Mouse (Mus musculus): ENCODE results near the gene Rimklb.
"Not testable (repeated sequence)": the region's sequence is repeated elsewhere in the genome, so short reads cannot be mapped to it uniquely, and the experiment has no call there.

The Rimklb gene

DNA sequence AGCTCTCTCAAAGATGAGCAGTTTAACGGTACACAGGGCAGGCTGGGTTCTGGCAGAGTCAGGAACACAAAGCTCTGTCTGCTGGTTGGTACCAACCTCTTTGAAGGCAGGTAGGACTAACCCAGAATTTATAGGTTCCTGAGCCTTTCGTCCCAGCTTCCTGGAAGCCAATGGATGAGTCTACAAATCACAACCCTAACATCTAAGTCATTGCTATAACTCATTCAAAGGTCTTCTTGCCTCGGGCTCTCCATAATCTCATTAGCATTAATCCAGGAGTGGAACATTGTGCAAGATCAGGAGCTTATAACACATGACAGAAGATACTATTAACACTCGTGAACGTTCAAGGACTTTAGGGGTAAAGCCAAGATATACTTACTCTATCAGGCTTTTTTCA is at the start of gene Rimklb:
Gene Rimklb (minus strand): TSS at position 101 of the 400 bp plus-strand sequence.
- CTCF ChIA-PET: interaction anchor here (0.5 kb wide), 1 partner anchor 375 kb away, joined by 7 read pairs; no protein-coding TSS in a partner anchor

DNA sequence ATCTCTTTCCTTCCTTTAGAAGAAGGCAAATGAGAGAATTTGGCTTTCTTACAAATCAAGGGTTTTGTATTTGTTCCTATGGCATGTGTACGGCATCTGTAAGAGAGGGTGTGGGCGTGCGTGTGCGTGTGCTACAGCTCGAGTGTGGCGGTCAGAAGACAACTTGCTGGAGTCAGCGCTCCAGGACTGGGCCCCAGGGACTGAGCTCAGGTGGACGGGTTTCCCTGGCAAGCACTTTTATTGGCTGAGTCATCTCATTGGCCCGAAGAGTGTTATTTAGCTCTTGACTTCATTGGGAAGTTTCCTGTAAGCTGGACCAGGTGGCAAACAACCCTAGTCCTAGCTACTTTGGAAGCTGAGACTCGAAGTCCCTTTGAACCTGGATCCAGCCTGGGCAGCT is 47.4 kb upstream of the Rimklb start:
- CTCF ChIA-PET: interaction anchor here (0.5 to 0.7 kb wide), 2 partner anchors 28 to 95 kb away, joined by 3 to 15 read pairs; no protein-coding TSS in a partner anchor

DNA sequence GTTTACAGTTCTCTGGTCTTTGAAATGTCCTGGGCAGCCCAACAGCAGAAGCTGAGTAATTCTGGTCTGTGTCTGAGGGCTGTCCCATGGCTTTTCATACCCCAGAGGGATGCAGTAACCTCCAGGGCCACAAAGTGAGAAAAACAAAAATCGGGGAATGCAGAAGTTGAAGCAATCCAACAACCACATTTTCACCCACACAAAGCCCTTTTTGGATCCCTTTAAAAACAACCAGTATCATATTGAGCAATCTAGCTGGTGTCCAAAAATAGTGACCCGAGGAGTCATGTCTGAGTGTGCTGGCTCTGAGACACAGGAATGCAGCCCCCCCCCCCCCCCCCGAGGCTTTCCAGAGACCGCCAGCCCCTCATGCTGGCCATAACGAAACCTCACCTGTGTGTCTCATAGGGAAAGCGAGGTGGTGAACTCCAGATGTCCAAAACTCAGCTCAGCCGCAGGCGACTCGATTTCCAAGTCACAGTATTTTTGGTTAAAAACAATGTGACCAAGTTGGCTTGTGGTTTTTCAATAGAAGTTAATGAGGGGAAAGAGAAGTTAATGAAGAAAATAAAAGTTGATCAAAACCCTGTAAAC is 46.8 kb upstream of the Rimklb start:
- CTCF ChIA-PET: interaction anchor here (0.5 to 0.7 kb wide), 2 partner anchors 29 to 96 kb away, joined by 3 to 15 read pairs; no protein-coding TSS in a partner anchor

DNA sequence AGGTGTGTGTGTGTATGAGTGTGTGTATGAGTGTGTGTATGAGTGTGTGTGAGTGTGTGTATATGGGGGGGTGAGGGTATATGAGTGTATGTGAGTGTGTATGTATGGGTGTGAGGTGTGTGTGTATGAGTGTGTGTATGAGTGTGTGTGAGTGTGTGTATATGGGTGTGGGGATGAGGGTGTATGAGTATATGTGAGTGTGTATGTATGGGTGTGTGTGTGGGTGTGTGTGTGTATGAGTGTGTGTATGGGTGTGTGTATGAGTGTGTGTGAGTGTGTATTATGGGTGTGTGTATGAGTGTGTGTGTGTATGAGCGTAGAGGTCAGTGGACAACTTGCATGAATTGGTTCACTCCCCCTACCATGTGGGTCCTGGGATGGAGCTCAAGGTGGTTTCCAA is 46.1 kb upstream of the Rimklb start:
- CTCF ChIA-PET: no interaction called here

DNA sequence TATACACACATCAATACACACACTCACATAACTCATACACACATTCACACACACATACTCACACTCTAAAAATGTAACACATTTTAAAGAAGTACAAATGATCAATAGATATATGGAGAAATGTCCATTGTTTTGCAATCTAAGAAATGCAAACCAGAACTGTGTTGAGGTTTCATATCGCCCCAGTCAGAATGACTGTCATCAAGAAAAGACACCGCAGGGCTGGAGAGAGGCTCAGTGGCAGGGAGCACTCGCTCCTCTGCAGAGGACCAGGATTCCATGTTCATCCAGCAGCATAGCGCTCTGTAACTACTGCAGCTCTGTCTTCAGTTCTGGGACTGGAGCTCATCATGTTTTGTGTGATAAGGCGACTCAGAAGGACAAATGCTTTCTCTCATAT is 45.0 kb upstream of the Rimklb start:
- CTCF ChIA-PET: no interaction called here

DNA sequence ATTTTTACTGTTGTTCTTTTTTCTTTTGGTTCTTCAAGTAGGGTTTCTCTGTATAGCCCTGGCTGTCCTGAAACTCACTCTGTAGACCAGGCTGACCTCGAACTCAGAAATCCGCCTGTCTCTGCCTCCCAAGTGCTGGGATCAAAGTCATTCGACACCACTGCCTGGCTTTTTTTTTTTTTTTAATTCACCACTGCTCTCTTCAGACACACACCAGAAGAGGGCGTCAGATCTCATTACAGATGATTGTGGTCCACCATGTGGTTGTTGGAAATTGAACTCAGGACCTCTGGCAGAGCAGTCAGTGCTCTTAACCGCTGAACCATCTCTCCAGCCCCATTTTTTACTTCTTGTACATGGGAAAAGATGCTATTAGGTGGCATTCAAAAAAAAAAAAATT is 43.9 kb upstream of the Rimklb start:
- CTCF ChIA-PET: not testable (repeated sequence)

DNA sequence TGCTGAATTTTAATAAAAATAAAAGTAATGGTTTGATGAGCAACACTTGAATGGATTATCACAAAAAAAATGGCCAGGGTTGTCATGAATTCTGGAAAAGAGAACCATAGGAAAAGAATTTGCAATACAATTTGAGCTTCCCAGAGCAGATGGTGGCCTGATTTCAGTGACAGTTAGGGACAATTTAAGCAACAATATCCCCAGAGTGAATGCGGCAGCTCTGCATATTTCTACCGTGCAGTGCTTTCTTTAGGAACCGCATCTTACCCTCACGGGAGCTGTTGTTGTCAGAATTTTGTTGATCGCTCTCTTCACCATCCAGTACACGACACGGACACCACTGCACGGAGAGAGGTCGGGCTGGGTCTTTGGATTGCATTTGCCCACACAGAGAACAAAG is 41.0 kb upstream of the Rimklb start:
- CTCF ChIA-PET: interaction anchor here (0.6 kb wide), 1 partner anchor 9 kb away, joined by 3 read pairs; no protein-coding TSS in a partner anchor

DNA sequence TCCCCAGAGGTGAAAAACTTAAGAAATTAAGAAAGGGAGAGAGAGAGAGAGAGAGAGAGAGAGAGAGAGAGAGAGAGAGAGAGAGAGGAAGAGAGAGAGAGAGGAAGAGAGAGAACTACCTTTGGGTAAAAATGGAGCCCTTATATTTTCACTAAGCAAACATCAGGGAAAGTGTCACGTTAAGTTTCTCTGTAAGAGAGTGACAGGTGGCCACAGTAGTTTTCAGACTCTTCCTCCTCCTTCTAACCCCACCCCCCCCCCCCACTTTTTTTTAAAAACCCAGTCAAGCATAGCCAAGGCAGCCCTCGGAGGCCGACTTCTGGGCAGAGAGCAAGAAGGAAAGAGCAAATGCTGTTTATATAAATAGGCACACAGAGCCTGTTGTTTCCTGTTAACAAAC is 35.5 kb upstream of the Rimklb start:
- CTCF ChIA-PET: interaction anchor here (0.6 kb wide), 1 partner anchor 23 kb away, joined by 3 read pairs; no protein-coding TSS in a partner anchor

DNA sequence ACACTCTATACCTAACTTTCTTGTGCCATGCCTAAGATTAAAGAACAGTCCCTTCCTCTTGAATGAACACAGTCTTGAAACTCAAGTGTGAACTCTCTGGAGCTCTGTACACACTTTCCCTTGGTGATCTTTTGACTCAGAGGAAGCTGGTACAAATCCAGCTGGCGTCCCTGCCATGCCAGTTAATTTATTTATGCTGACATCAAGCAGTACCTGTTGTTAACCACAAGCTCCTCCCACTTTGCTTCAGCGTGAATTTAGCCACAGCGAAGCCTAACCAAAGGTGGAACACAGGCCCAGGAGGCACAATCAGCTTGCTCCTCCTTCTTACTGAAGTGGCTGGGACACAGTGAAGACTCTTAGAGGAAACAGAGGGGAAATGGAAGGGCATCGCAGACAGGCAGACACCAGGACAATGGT is 34.3 kb upstream of the Rimklb start:
- CTCF ChIA-PET: interaction anchor here (1.0 kb wide), 1 partner anchor 24 kb away, joined by 3 read pairs; no protein-coding TSS in a partner anchor

DNA sequence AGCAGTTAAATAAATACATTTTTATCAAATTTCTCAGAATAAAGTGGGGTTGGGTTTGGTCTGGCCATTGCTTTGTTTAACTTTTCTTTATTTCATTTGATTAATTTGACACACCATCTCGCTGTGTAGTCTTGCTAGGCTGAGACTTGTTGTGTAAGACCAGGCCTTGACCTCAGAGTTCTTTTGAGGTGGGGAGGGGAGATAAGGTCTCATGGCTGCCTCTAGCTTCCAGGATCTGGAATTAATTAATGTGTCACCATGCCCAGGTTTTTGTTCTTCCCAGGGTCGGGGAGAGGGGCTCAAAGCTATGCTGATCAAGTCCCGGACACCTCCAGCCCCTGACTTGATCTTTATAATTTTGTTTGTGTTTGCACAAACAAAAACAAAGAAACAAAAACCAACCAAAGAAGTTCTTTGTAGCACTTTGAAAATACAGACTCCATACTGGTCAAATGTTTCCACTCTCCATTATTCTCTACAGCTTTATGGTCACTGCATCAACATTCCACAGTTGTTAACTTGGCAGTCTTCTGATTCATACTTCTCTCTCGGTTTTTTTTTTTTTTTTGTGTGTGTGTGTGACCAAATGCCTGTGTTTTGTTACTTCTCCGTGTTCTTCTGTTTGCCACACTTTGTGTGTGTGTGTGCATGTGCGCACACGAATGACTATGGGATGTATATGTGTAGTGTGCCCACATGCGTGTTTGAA is 33.1 kb upstream of the Rimklb start:
- CTCF ChIA-PET: no interaction called here

DNA sequence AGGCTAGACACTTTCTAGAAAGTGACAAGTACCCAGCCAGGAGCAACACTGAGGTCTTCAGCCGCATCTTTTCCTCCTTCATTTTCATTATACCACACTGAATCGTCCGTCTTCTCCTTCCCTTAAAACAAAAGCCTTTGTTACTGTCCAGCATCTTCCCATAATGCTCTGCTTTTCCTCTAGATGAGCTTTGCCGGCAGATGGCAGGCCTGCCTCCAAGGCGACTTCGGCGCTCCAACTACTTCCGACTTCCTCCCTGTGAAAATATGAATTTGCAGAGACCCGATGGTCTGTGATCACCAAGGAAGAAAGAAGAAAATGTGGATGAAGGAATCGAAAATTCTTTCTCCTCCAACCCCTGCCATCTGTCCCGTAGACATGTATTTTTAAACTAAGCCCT is 29.6 kb upstream of the Rimklb start:
- CTCF ChIA-PET: no interaction called here

DNA sequence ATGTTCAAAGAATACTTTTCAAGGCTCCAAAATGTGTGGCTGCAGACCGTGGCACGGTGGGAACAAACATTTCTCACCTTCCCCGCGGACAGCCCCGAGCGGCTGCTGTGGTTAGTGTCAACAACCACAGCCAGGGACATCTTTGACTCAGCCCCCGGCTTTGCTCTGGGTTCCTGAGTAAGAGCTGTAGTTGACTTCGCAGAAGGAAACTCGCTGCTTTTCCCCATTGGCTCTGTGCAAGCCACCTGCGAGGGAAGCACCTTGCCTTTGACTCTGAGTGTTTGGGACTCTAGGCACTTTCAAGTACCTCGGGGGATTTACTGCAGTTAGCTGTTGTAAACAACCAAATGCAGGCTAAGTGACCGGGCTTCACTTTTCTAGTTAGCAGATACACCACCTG is 29.0 kb upstream of the Rimklb start:
- CTCF ChIA-PET: no interaction called here

DNA sequence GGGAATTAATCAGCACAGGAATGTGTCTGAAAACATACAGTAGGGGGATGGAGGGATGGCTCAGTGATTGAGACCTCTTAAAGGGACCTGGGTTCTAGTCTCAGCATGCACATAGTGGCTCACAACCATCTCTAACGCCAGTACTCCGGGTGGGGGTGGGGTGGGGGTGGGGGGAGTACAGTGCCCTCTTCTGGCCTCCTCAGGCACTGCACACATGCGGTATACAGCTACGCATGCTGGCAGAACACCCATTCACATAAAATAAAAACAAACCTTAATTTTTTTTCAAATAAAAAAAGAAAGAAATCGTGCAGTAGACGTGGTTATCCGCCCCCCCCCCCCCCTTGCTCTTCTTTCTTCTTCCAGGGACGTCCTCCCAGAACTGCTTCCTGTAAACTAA is 24.7 kb upstream of the Rimklb start:
- CTCF ChIA-PET: interaction anchor here (0.6 kb wide), 2 partner anchors 36 to 1852 kb away, joined by 6 to 8 read pairs; no protein-coding TSS in a partner anchor

DNA sequence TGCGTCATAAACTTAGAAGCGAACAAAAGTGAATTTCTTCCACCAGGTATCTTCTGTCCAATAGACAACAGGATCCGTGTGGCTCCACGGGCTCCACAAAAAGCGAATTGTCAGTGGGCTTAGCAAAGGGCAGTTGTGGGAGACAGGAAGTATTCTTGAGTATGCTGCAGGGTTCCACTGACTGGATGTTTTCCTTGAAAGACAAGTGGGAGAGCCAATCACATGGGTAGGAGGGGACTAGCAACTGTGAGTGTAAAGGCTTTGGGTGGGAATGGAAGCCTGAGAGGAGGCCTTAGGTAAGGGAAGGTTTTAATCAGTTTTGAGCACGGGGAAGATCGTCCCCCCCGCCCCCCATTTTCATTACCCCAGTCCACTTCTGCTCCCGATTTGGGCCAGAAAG is 24.0 kb upstream of the Rimklb start:
- CTCF ChIA-PET: interaction anchor here (0.5 kb wide), 1 partner anchor 29 kb away, joined by 18 read pairs; no protein-coding TSS in a partner anchor

DNA sequence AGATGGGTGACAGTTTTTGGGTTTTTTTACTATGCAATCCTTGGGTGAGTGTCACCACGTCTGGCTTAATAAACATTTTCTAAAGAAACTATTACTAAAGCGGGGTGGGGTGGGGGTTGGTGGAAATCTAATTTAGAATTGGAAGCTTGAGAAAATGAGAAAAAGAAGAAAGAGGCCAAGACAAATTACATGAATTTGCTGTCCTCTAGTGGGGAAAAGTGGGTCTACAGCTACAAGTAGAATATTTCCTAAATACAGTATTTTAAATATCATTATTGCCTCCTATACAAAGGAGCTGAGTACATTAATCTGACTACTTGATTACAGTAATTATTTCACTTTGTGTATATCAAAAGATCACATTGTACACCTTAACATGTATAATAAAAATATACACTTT is 20.8 kb upstream of the Rimklb start:
- CTCF ChIA-PET: interaction anchor here (1.5 kb wide), 1 partner anchor 14 kb away, joined by 3 read pairs; the partner anchor contains the start of gene Mfap5

DNA sequence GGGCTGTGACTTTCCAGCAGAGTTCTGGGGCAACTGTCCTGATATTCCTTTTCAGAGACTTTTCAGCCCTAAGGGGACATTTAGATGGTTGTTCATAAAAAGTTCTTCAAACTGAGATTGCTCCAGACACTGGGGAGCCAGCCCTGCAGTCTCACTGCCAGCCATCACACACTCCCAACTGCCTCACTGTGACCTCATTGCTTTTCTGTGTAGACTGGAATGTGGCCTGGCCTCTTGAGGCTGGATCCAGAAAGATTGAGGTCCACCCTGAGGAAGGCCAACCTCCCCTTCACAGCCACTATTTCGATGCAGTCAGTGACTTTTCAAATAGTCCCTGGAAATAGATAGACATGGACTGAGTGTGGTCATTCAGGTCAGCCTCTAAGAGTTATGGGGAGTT is 19.1 kb upstream of the Rimklb start:
- CTCF ChIA-PET: no interaction called here

DNA sequence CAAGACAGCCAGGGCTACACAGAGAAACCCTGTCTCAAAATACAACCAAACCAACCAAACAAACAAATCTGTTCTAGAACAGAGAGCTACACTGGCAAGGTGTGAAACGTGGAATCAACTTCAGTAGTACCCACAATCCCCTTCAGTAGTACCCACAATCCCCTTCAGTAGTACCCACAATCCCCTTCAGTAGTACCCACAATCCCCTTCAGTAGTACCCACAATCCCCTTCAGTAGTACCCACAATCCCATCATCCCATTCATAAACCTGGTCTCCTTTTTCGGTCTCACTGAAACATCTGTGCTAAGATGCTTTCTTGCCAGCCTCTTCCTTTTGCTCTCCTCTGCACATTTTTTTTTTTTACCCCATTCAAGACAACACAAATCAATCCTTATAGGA is 17.2 kb upstream of the Rimklb start:
- CTCF ChIA-PET: not testable (repeated sequence)

DNA sequence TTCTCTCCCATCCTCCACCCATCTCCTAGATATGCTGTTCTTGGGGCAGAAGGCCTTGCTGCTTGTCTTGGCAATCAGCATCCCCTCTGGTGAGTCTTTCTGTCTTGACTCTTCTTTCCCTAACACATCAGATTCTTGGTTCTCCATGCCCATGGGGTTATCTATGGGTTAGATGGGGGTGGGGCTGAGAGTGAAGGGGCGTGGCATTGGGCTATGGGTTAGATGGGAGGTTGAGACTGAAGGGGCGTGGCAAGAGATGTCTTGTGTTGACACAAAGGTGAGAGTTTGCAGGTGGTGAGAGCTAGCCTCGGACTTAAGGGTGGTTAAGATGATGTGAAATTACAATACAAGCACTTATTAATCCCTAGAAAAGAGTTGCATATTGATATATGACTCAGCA is 15.8 kb upstream of the Rimklb start:
- CTCF ChIA-PET: no interaction called here

DNA sequence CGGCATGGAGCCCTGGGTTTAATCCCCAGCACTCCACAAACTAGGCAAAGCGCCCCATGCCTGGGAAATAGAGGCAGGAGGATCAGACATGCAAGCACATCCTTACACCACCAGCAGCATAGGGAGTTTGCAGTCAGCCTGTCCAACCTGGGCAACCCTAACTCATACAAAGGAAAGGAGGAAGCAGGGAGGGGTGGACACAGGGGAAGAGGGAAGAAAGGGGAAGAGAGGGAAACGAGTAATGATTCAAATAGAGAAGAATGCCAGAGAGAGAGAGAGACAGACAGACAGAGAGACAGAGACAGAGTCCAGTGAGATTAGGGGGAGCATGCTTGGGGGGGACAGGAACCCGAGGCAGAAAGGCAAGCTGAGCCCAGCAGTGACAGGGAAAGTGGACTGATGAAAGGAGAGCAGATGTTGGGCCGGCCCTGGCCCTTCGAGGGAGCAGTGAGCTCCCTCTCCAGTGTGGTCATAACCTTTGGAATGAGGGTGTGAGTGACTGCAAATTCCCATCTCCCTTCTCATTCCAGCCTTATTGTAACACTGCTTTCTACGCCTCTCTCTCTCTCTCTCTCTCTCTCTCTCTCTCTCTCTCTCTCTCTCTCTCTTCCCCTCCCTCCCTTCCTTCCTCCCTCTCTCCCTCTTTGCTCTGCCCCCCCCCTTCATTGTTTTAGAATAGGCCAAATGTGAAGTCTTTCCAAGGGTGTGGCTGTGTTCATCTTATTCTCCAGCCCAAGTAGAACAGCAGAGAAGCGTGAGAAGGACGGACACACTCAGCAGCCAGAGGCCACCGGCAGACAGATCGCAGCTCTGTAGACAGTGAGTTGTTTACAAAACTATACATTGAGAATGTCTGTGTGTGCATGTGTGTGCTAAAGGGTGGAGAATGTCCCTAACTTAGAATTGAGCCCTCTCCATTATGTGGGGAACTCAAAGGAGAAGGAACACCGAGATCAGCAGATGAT is 14.6 kb upstream of the Rimklb start:
- CTCF ChIA-PET: no interaction called here

DNA sequence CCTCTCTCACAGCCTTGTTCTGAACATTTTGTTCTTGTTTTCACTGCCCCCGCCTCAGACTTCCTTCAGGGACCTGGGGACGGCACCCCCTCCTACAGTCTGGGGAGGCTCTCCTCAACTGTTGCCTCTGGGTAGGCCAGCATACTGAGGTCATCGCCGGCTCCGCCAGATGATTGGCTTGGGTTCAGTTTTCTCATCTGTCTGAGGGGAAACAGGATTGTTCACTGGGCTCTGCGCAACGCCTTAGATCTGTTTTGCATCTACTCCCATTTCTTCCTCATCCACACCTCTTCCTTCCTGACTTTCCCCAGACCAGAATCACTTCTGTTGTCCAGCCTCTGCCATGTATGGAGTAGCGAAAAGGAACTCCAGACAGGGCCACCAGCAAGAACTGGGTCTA is 9.9 kb upstream of the Rimklb start:
- CTCF ChIA-PET: no interaction called here

DNA sequence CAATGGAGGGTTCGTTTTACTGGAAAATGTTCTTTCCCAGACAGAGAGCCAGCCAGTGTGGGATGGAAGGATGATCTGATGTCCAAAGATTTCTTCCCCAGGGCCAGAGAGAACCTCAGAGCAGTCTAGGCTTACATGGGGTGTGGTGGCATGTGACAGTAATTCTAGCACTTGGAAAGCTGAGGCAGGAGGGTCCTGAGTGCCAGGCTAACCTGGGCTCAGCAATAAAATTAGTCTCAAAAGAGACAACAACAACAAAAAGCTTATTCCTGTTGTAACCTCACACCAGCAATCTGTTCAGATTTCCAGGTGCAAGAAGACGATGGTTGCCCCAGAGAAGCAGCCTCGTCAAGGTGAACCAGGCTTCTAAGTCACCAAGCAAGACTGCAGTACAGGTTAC is 7.0 kb upstream of the Rimklb start, which contains the start of gene Mfap5:
Gene Mfap5 (plus strand): TSS at position 301 of the 400 bp plus-strand sequence.
- CTCF ChIA-PET: interaction anchor here (1.3 kb wide), 1 partner anchor 14 kb away, joined by 3 read pairs; no protein-coding TSS in a partner anchor

DNA sequence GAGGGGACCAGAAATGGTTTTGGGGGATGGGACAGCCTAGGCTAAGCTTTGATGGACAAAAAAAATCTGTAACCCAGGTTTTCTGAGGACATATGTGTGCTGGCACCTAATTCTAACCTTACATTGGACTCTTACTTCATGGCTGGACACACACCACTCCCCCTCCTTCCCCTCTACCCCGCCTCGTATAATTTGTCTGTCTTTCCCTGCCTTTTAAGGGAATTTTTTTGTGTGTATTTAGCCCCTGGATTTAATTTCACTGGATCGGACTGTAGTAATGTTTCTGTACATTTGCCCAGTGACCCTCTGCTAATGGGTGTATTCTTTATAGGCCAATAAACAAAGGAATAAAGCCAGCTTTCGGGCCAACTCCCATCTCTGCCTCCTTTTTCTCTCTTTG is 6.5 kb upstream of the Rimklb start:
- CTCF ChIA-PET: interaction anchor here (1.3 kb wide), 1 partner anchor 14 kb away, joined by 3 read pairs; no protein-coding TSS in a partner anchor

Data from spleen, embryonic (tissue).